Mouse (Mus musculus) frontal cortex, postnatal 25 days (tissue): ENCODE measurements around the gene Rfx8.

ENCODE experiments used
- DNase-seq, 2 experiments: peaks; one replicate each; pipeline ENCODE4 v3.0.0; 2022; ENCODE audit warnings: low spot score in 2 of 2

The Rfx8 gene

DNA sequence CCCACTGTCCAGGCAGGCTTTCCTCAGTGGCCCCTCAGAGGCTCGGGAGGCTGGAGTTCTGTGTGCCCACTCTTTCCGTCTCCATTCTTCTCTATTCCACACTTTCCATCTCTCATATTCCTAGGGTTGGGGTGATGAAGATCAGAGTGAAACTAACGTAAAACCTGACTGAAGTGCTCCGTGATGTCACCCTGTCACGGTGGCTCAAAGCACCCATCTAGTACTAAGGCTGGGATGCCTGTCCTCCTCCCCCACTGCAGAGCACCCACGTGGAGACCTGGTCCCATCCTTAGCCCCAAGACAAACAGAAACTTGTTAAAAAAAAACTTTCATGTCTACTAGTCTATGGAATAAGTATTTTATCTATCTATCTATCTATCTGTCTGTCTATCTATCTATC lies 14.1 kb upstream of the Rfx8 start:
- no peak for DNase-seq

DNA sequence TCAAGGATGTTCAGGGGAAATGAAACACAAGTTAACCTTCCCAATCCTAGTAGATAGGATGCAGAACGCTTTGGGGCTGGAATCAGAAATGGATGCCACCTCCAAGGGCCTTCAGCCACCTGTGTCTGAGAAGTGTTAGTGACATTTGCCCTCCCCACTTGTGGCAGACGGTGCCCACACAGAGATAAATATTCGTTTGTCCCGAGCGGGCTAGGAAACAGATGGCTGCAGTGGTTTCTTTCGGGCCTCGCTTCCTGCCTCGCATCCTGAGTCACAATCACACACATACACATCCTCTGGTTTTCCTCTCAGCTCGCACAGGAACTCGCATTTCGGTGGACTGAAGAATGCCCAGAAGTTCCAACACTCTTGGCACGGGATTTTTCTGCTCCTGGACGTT lies 13.5 kb upstream of the Rfx8 start:
- no peak for DNase-seq

DNA sequence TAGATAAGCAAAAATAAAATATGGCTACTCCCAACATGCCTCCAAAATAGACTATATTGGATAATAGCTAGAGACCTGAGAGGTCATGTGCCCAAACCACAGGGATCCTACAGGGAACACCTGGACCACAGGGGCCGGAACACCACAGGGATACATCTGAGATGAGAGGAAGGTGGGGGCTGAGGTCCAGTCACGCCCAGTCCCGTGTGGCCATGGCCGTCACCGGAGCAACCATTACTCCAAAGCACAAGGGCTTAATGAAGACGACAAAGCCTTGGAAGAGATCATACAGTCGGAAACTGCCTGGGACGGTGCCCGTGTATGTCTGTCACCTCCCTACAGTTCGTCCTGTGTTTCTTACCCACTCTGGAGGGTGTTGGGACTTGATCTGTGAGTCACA lies 13.1 kb upstream of the Rfx8 start:
- no peak for DNase-seq

DNA sequence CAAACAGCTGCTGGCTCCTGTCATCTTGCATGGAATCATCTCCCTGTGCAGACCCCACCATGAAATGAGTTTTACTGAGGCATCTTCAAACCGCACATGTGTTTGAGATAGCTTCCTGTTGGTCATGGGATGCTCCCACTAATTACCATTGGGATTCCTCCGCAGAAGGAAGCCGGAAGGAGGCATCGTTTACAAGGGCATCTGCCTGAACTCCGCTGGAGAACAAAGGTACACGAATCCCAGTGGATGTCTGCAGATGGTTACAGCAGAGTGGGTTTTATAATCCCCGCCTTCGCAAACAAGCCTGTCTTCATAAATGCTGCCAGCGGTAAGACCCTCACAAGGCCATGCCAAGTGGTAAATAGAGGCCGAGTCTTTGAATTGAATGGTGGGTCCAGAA lies 11.3 kb upstream of the Rfx8 start:
- no peak for DNase-seq

DNA sequence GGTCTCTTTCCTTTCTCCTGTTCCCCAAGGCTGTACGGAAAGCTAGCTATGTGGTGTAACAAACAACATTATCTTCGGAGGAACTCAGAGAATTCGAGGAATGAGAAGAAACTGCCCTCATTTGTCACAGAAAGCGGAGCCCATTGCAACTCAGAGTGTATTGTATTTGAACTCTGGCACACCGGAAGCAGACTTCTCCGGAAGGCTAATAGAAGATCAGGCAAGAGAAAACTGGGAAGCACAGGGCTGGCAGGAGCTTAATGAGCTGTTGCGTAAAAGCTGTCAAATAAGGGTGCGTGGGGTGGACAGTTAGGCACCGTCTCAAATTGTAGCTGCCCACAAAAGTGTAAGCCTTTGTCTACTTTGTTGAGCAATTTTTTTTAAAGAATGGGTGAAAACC lies 10.7 kb upstream of the Rfx8 start:
- DNase-seq, result no peak

DNA sequence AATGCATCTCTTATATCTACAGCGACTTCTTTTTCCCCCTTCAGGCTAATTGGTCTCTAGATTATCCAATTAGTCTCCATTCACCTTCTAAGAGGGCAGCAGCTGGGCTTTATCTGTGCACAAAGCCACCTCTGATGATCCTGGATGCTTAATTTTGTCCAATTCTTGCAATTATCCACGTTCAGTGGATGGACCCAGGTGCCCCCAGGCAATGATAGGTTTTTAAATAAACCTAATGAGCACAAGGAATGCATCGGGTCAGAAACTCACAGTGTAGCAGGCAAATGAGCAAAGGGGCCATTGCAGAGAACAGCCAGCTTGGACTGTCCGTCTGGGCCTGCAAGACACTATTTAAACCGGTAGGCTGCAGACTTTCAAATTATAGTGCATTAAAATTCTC lies 10.1 kb upstream of the Rfx8 start:
- no peak for DNase-seq

DNA sequence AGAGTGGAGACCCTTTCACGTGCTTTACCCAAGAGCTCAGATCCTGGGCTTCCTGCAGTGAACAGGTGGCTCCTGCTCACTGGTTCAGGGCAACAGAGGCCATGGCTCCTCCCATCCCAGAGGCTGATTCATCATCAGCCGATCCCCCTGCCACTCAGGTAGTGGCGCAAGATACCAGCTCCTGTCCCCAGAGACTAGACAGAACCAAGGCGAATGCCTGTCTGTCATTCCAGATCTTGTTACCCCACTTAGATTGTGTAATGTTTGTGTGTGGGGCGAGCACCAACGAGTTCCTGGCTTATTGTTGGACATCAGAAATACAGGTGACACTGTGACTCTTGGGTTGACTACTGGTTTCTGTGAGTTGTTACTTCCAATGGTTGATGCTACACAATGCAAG lies 9.1 kb upstream of the Rfx8 start:
- DNase-seq, result no peak

DNA sequence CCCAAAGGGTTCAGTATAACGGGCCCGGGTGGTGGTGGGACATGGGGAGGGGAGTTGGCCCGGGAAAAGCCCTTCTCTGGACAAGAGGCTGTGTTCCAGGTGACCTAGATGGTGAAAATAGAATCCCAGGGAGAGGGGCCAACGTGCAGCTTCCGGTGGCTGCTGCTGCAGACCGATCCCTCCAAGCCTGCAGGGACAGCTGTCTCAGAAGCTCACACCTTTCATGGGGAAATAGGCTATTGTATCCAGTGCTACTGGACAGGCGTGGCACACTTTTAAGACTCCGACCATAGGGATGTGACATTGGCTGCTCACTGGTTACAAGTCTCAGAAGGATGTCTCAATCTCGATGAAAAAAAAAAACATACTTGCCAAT lies 542 bp upstream of the Rfx8 start:
- no peak for DNase-seq

DNA sequence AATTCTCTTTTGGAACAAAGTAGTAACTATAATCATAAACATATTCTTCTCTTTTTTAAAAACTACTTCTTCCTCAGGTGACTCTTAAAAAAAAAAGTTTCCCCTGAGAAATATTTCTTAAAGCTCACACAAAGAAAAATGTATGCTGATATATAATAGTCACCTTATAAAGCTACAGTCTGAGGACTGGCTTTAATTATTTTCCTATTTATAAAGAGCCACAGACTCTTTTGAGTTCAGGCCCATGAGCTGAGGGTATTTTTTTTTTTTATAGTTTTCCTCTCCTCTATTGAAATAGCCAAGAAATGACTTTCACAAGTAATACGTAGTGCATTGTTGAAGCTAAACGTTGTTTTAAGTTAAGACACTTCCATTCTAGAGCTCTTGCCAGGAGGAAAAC lies 611 bp downstream of the Rfx8 start:
- no peak for DNase-seq

DNA sequence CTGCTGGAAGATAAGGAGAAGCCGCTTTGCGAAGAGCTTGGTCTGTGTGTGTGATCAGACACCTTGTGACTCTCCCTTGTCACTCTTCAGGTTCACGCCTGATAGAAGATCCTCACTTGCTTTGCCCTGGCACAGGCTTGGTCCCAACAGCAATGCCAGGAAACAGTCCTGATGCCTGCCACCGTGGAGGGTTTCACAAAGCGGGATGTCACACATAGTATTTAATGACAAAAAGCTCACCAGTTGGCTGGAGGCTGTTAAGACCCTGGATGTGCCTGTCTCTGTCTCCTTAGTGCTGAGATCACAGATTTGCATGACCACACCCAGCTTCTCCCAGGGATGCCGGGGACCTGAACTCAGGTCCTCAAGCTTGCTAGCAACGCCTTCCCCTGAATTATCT lies 5.2 kb downstream of the Rfx8 start:
- DNase-seq, result no peak

DNA sequence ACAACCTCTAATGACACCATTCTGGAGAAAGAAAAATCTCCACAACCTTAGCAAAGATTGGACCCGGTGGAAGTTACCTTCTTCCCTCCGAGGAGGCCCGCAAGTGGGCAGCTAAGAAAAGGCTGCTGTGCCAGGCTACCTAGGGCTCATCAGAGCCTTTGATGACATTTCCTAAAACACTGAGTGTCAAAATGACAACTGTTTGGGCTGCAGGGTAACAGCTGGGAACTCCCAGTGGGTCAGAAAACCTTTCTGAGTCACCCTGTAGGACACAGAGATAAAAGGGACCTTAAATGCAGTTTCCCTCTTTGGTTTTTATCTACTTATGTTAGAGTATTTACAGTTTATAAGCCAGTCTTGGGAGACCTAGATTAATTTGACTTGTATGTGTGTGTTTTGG lies 6.1 kb downstream of the Rfx8 start:
- no peak for DNase-seq

DNA sequence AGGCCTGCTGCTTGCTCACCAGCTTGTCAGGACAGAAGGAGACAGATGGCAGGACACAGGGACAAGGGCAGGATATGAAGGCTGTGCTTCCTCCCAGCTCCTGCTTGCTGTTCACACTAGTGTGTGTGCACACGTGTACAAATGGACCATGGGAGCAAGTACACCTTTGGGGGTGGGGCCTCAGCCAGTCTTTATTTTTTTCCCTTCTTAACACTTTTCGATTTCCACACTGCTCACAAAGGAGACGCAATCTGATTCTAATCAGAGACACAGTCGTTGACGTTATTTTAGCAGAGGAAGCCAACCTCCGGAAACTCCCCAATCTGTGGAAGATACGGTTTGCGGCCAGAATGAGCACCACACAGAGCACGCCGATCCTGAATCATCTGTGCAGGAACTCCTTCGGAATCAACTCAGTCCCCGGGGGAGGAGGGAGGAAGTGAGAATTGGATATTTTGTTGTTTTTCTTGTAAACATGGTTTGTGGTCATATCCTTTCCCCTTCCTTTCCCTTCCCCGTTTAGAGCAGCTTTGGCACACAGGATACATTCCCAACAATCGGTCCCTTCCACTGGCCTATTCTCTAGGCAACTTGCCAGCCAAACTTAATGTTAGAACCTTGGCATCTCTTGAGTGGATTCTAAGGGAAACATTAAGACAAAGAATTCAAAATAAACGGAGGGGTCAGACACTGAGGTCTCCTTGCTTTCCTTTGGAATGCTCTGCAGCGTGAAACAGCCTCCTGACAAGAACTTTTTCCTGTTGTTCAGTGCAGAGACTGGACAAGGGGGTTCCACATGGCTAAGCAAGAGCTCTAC lies 6.7 kb downstream of the Rfx8 start:
- no peak for DNase-seq

DNA sequence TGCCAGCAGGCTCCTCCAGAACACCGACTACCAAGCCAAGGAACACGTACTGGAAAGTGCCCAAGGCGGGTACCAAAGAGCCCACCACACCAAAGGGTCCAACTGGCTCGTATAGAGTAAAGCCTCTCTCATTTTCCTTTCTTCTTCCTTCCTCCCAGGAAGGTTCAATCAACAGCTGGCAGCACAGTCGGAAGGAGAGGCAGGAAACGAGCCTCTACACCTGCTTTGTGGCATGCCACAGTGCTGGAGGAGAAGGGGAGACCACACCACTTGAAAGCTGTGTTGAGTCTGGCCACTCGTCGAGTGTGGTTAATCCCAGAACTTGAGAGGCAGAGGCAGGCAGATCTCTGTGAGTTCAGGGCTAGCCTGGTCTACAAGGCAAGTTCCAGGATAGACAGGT lies 7.5 kb downstream of the Rfx8 start:
- DNase-seq, result no peak

DNA sequence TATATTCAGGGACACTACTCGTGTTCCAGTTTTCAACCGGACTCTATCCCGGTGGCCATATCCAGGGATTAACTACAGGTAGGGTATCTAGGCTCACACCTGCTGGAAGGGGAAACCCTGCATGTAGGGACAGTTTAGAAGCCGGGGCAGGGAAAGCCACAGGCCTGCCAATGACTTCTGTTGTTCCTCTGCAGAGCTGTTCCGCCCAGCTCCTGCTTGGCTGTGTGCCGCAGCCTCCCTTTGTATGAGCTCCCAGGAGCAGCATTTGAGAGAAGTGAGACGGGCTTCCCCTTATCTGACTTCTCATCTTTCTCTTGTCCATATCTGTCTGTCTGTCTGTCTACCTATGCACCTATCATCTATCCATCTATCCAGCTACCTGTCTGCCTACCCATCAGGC lies 8.5 kb downstream of the Rfx8 start:
- DNase-seq, result no peak

DNA sequence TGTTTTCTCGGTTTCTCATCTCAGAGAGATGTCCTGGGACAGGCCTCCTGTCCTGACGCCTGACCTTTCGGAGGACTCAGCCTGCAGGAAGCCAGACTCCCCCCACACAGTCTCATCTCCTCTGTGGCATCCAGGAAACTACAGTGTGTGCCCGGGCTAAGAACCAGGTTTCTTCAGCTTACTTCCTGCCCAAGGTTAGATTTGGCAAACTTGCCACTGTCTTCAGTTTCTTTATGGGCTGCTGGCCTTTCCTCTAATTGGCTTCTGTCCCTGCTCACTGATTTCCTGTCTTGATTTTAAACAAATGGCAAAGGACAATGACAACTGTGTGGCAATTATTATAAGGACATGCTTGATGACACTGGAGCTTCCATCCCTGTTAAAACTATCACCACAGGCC lies 10.2 kb downstream of the Rfx8 start:
- no peak for DNase-seq

DNA sequence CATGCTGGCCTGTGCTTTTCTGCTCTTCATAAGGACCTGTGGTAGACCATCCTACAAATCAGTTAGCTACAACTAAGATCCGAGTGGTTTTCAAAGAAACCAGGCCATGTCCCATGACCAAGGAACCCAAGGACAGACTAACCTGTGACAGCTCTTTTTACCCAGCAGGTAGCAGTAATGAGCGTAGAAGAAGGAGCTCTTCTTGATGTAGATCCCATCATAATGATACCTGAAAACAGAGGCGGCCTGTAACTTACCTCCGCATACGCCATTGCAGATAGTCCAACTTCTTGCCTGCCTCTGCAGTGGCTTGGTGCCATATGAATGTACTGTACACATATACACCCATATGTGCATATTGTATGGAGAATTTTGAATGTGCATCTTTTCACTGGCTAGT lies 10.8 kb downstream of the Rfx8 start:
- DNase-seq, result no peak

DNA sequence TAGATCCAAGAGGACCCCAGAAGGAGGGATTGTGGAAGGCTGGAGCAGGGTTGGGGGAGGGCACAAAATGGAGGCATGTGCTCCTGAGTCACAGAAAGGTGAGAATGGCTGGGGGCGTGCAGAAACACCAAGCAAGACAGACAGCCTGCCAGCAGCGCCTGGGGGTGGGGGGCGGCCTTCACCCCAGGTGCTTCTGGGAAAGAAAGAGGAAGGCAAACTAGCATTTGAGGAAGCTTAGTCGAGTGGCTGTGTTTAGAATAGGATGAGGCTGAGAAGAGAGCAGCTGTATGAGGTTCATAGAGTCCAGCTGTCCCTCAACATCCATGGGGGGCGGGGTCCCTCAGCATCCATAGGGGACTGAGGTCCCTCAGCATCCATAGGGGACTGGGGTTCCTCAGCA lies 12.0 kb downstream of the Rfx8 start:
- no peak for DNase-seq

DNA sequence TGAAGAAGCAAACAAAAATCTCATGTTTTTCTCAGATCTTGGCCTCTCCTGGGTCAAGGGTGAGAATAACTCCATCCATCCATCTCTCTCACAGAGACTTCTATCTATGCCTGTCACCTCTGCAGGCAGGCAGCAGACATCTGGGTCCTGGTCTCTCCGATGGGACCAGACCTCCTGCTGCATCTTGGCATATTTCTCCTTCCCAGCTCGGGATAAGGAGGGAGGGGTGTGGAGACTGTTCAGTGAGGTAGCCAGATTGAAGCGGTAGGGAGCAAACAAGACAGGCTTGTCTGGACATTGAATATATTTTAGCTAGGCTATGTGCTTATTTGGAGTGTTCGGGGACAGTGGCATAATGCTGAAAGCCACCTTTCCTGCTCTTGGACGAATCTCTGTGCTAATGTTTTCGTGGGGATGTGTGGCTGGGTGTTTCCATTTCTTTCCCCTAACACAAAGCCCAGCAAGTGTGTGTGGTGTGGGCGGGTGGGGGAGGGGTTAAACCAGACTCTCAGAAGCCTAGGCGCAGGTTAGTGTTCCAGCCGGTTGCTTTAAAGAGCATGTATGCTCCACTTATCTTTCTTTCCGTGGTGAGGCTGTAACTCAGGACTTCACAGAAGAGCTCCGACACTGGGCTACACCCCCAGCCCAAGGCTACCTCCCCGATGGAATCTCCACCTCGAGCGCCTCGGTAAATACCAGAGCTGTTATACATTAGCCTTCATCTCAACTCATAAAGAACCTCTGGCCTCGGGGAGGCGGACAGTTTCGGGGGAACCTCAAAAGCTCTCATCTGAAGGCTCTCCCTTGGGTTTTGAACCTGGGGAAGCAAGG lies 18.4 kb downstream of the Rfx8 start:
- no peak for DNase-seq

DNA sequence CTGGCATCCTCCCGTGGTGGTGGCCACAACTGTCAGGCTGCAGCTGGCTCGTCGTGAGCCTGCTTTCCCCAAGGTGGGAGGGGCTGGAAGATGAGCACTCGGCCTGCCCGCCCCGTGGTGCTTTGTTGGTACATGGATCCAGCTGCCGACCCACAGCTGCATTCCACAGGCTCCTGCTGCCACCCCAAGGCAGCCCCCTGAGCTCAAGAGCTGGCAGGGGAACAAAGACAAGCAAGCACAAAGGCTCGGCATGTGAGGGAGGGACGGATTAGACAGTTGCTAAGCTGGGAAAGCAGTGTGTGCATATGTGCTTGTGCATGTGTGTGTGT lies 19.6 kb downstream of the Rfx8 start:
- DNase-seq, result no peak

DNA sequence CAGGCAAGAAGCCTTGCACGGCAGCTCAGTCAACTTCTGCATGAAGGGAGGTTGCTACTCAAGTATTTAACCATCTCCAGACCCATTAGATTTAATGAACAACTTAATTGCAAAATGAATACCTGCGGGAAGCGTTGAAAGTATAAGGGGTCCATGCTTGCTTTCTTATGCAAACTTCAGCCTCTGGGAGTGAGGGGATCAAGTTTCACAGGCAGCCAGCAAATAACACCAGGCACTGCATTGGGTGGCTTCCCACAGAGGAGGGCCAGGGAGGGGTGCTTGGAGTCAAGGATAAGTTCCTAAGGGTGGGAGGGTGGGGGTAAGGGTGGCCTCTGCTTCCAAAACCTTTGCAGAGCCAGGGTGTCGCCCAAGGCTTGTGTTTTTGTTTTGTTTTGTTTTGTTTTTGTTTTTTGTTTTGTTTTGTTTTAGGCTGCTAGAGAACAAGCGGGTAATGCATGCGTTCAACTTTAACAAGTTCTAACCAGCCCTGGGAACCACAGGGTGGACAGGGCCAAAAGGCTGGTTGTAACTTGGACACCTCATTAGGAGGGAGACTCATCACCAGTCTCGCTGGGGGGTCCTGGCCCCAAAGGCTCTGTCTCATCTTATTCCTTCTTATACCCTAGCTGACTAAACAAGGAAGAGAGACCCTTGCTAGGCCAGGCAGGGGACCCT lies 20.1 kb downstream of the Rfx8 start:
- DNase-seq, result no peak

DNA sequence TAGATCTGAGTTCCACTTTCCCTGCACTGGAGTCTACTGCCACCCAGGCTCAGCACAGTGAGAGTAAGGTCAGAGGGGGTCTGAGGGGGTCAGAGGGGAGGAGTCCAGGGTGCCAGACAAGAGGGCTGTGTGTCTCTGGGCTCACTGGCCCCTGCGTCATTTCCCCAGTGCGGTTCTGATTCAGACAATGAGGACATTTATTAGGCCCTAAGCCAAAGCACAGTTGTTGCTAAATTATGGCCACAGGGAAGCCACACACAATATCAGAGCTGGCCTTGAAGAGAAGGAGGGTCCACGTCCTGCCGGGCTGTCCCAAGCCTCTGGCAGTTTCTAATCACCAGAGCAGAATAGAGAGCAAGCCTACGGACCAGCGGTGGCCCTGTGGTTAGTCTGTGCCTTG lies 22.3 kb downstream of the Rfx8 start:
- no peak for DNase-seq

DNA sequence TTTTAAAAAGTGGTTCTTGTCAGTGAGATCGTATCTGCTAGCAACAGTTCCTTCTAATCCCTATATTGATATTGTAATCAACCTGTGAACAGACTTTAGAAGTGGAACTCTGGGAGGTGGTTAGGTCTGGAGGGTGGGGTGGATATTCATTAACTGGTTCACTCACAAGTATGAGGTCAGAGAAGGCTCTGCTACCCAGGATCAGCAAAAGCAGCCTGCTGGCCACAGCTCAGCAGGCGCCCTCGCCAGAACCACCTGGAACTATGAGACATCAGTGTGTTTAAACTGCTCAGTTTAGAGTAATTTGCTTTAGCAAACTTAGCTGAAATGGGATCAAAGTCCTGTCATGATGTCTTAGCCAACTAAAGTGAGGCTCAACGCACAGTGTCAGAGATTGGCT lies 25.6 kb downstream of the Rfx8 start:
- no peak for DNase-seq

DNA sequence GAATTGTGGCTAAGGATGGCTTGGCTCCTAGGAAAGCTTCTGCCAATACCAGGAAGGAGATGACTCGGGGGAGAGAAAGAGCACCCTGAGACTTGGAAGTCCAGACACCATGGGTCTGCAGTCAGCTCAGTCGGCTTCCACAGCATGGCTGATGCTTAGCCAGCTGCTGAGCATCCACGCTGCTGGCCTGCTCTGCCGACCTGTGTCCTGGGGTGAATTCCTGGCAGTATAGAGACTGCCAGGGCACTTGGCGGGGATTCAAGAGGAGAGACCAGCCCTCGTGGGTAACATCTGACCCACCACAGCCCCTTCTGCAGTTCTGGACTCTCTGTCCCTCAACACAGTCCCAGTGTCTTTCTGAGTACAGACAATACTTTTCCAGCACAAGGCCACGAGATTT lies 26.0 kb downstream of the Rfx8 start:
- DNase-seq, result no peak
